Mouse (Mus musculus) heart, embryonic 10.5 days (tissue): ENCODE data around the gene Nelfe. TPM values are rescaled to one million over a fixed set of nuclear protein-coding genes. Genes with fewer than 3 reads are reported as not detected.
"Not testable (repeated sequence)": the region's sequence is repeated elsewhere in the genome, so short reads cannot be mapped to it uniquely, and the experiment has no call there.

Experiments
- DNase-seq: peaks from one replicate; pipeline ENCODE4 v3.0.0-alpha.2; 2017; ENCODE audit warnings: low spot score
- H3K27ac ChIP-seq: fragments of 300-500 bp; sonication (generic); 2 replicates; pipeline ENCODE4 v1.5.1; 2016; ENCODE audit warnings: mild to moderate bottlenecking
- H3K27me3 ChIP-seq: fragments of 300-500 bp; sonication (generic); 2 replicates; pipeline ENCODE4 v1.6.1; 2016; ENCODE audit warnings: mild to moderate bottlenecking; ENCODE audit not compliant: poor library complexity, insufficient read depth, severe bottlenecking
- H3K36me3 ChIP-seq: fragments of 300-500 bp; sonication (generic); 2 replicates; pipeline ENCODE4 v1.6.1; 2016; ENCODE audit warnings: mild to moderate bottlenecking, moderate library complexity
- H3K4me1 ChIP-seq: fragments of 300-500 bp; sonication (generic); 2 replicates; pipeline ENCODE4 v1.6.1; 2016; ENCODE audit warnings: mild to moderate bottlenecking
- H3K4me3 ChIP-seq: fragments of 300-500 bp; sonication (generic); 2 replicates; pipeline ENCODE4 v1.5.1; 2016; ENCODE audit warnings: mild to moderate bottlenecking, moderate library complexity
- H3K9me3 ChIP-seq: fragments of 300-500 bp; sonication (generic); 2 replicates; pipeline ENCODE4 v1.6.1; 2016; ENCODE audit warnings: mild to moderate bottlenecking, moderate library complexity
- WGBS: fragments of 180-500 bp; shearing (Covaris S2); methylation state at CpG from one replicate; pipeline ENCODE4 v1.1.7; 2016; 5-methylcytosine and 5-hydroxymethylcytosine counted together
- polyA plus RNA-seq: library from polyadenylated mRNA; unstranded; fragments of >200 nt; fragmentation: Nextera tagmentation; extraction: Ambion mirVana; gene quantifications from 2 replicates; pipeline ENCODE4 v1.2.1, GENCODE M21; 2016

Gene Nelfe
- polyA plus RNA-seq, result 89.6 and 104 TPM in 2 replicates

DNA sequence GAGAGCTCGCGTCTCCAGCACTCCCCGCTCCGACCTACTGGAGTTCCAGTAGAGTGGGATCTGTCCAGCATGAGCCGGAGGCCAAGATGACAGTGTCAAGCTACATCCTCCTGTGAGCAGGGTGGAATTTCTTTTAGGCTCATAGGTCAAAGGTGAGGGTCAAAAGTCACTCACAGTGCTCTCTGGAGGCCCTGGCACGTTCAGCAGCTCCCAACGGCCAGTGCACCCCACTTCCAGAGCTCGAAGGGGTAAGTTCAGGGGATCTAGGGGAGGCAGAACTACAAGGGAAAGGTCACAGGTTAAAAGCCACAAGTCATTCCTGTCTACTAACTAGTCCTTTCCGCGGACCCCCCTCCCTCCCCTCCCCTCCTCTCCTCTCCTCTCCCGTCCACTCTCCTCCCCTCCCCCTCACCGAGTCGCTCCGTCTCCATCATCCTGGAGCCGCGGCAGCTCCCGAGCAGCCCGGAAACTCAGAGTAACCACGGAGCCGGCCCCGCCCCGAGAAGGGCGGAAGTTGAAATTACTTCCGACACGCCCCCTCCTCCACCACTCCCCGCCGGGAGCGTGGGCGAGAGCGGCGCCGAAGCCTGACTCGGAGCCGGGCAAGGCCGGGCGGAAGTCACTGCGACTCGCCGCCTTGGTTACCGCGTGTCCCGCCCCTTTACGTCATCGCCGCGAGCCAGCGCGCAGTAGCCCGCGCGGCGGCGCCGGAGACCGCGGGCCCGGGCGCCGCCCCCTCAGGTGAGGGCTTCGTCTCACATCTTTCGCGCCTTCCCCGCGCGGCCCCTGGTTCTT lies at the start of gene Nelfe, which contains the start of gene Skiv2l:
Nelfe (plus strand) TSS at position 670 of the 795 bp plus-strand sequence.
Skiv2l (minus strand) TSS at position 489 of the 795 bp plus-strand sequence.
- H3K27me3 ChIP-seq, result no peaks in the 10 kb centered on the region
- H3K27ac ChIP-seq, result peak within 1 kb of the TSS; percentile 92
- peak; percentile 98 for DNase-seq
- peaks cover 63% of the 10 kb centered on the region for H3K36me3 ChIP-seq
- no peaks in the 10 kb centered on the region for H3K9me3 ChIP-seq
- H3K4me1 ChIP-seq, result peaks cover 18% of the 10 kb centered on the region
- WGBS, result under 1% methylated on average over 63 of the region's 65 CpGs
- H3K4me3 ChIP-seq, result peak within 1 kb of the TSS; percentile 96

DNA sequence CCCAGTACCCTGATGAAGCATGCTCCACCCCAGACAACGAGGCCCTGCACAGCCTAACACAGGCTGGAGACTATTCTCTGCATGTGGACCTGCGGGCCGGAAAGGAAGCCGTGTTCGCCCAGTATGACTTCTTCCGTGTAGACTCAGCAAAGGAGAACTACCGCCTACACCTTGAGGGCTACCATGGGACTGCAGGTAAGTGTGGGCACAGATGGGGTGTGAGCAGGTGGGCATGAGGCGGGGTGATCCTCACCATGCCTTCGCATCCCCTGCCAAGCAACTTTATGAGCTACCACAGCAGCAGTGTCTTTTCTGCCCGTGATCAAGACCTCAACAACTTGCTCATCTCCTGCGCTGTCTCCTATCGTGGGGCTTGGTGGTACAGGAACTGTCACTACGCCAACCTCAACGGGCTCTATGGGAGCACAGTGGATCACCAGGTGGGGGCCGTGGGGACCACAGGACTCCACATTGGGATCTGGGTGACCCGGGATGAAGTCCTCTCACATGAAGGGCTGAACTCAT lies 49.3 kb upstream of the Nelfe start:
- not testable (repeated sequence) for H3K36me3 ChIP-seq, H3K27ac ChIP-seq, H3K27me3 ChIP-seq, H3K4me3 ChIP-seq, H3K4me1 ChIP-seq, H3K9me3 ChIP-seq
- 87% methylated on average over 16 of the region's 16 CpGs for WGBS
- DNase-seq, result peak; percentile 73

GRCm38 (mm10) chr17:34802756-34803155 lies 47.4 kb upstream of the Nelfe start:
- not testable (repeated sequence) for H3K4me3 ChIP-seq, H3K4me1 ChIP-seq, H3K27ac ChIP-seq, H3K27me3 ChIP-seq, H3K9me3 ChIP-seq, H3K36me3 ChIP-seq
- 90% methylated on average over 9 of the region's 9 CpGs for WGBS
- DNase-seq, result peak; percentile 58

GRCm38 (mm10) chr17:34803367-34803766 lies 46.8 kb upstream of the Nelfe start:
- H3K27ac ChIP-seq, H3K27me3 ChIP-seq, H3K4me1 ChIP-seq, H3K4me3 ChIP-seq, H3K36me3 ChIP-seq, H3K9me3 ChIP-seq: not testable (repeated sequence)
- 88% methylated on average over 6 of the region's 6 CpGs for WGBS
- DNase-seq, result peak; percentile 22

DNA sequence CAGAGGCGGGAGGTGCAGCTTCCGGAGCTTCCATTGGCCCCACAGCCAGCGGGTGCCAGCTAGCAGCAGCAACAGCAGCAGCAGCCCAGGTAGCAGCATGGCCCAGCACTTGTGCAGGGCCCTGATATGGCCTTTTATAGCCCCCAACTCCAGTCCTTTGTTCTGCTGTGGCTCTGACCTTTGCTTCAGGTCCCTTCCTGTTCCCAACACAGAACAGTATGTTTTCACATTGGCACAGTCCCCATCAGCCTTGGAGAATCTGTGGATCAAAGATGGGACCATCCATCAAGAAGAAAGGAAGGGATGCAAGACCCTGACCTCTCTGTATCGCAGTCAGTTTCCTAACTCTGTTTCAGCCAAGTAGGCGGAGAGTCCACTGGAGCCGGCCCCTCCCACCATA lies 45.9 kb upstream of the Nelfe start, which contains the start of gene Cyp21a1:
Cyp21a1 (minus strand) TSS at position 261 of the 400 bp plus-strand sequence.
- not testable (repeated sequence) for DNase-seq, H3K4me3 ChIP-seq, H3K27me3 ChIP-seq, H3K36me3 ChIP-seq, H3K9me3 ChIP-seq, H3K27ac ChIP-seq, H3K4me1 ChIP-seq
- WGBS, result 87% methylated on average over 6 of the region's 6 CpGs

DNA sequence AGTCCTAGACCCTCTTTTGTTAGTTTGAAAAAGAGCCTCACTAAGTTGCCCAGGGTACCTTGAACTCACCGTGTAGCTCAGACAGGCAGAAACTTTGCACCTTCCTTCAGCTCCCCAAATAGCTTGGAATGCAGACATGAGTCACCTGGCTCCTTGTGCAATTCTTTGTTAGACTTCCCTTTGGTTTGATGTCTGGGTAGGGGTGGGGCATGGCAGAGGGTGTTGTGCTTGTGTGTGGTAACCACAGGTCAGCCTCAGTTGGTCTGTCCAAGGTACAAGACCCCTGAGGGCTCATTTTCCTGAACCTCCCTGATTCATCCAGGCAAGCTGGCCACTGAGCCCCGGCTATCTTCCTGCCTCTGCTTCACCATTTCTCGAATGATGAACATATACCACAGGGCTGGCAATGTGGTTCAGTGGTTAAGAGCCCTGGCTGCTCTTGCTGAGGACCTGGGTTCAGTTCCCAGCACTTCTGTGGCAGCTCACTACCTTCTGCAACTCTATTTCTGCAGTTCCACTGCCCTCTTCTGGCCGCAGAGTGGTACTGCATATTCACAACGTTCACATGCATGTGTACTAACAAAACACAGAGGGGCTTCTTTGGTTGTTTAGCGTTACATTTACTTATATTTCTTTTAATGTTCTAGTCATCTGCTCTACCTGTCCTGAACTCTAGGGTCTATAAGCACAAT lies 45.2 kb upstream of the Nelfe start:
- Histone ChIP-seq H3K4me3 (no peak overlapping the region), H3K36me3 (no peaks in the 10 kb centered on the region), H3K4me1 (no peaks in the 10 kb centered on the region), H3K9me3 (peaks cover 5% of the 10 kb centered on the region), H3K27ac (no peak overlapping the region), H3K27me3 (no peaks in the 10 kb centered on the region)
- 69% methylated on average over 6 of the region's 6 CpGs for WGBS
- DNase-seq, result peak; percentile 63

GRCm38 (mm10) chr17:34807176-34807575 lies 43.0 kb upstream of the Nelfe start:
- Histone ChIP-seq H3K27me3 (0 out of 2 replicates have a peak, but pooled peaks cover 7% of the 10 kb centered on the region), H3K9me3 (peaks cover 5% of the 10 kb centered on the region), H3K36me3 (no peaks in the 10 kb centered on the region), H3K27ac (no peak overlapping the region), H3K4me3 (no peak overlapping the region), H3K4me1 (no peaks in the 10 kb centered on the region)
- peak; percentile 51 for DNase-seq
- 66% methylated on average over 3 of the region's 3 CpGs for WGBS

GRCm38 (mm10) chr17:34808599-34809205 lies 41.5 kb upstream of the Nelfe start:
- peaks cover 5% of the 10 kb centered on the region for H3K9me3 ChIP-seq
- WGBS, result 72% methylated on average over 6 of the region's 6 CpGs

DNA sequence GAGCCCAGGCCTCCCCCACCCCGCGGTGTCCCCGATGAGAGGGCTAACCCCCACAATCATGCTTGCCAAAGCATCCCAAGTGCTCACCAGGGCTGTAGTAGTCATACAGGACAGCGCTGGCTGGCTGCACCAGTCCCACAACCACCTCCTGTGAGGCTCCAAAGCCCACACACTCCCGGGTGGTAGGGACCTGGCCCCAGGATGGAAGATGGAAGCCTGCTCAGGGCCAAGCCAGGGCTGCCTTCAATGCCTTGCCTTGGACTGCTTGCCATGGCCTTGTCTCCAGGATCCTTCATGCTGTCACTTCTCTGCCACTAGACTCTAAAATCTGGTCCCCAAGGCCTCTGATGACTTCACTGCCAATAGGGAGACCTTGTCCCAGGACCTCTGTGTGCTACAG lies 39.8 kb upstream of the Nelfe start:
- 87% methylated on average over 5 of the region's 5 CpGs for WGBS
- not testable (repeated sequence) for H3K27ac ChIP-seq, DNase-seq, H3K36me3 ChIP-seq, H3K9me3 ChIP-seq, H3K4me1 ChIP-seq, H3K4me3 ChIP-seq
- 0 out of 2 replicates have a peak, but pooled peaks cover 12% of the 10 kb centered on the region for H3K27me3 ChIP-seq

More at GRCm38 (mm10) chr17:34808599-34809205, 41.5 kb upstream of the Nelfe start:
- Histone ChIP-seq H3K4me3 (no peak overlapping the region), H3K36me3 (no peaks in the 10 kb centered on the region), H3K27ac (no peak overlapping the region), H3K4me1 (no peaks in the 10 kb centered on the region), H3K27me3 (0 out of 2 replicates have a peak, but pooled peaks cover 7% of the 10 kb centered on the region)
- DNase-seq, result peak; percentile 58

DNA sequence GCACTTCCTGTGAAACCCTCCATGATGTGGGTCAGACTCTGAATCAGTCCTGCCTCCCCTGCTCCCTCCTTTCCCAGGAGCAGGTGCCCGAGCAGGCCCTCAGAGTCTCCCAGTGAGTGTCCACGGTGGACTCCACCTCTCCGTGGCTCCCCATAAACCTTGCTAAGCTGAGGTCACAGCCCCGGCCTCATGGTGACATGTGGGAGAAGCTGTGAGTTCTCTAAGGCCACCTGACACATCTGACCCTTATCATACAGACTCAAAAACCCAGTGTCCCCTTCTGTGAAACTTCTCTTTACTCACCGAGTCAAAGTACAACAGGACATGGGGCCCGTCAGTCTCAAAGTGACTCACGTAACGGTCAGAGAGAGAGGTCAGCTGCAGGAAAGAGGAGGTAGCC lies 39.4 kb upstream of the Nelfe start:
- H3K4me3 ChIP-seq, H3K9me3 ChIP-seq, DNase-seq, H3K36me3 ChIP-seq, H3K27ac ChIP-seq, H3K4me1 ChIP-seq: not testable (repeated sequence)
- 78% methylated on average over 8 of the region's 8 CpGs for WGBS
- 0 out of 2 replicates have a peak, but pooled peaks cover 12% of the 10 kb centered on the region for H3K27me3 ChIP-seq

DNA sequence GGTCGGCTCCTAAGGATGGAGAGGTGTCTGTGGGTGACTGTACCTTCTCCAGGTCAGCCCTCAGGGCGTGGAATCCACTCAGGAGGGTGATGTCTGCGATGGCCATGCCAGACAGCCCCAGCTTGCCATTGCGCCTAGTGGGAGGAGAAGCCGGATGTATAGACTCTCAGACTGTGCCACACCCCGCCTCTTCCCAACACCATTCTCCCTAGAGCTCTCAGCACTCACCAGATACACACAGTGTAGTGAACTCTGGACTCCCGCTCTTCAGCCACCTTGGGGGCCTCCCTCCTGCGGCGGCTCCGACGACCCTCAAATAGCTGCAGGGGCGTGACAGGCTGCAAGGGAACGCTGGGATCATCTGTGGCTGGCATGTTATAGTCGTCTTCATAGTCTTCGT lies 38.9 kb upstream of the Nelfe start:
- DNase-seq, result no peak
- no peaks in the 10 kb centered on the region for H3K36me3 ChIP-seq
- 69% methylated on average over 15 of the region's 15 CpGs for WGBS
- no peak overlapping the region for H3K27ac ChIP-seq
- no peaks in the 10 kb centered on the region for H3K4me1 ChIP-seq
- no peak overlapping the region for H3K4me3 ChIP-seq
- H3K9me3 ChIP-seq, result no peaks in the 10 kb centered on the region
- H3K27me3 ChIP-seq, result 0 out of 2 replicates have a peak, but pooled peaks cover 12% of the 10 kb centered on the region

GRCm38 (mm10) chr17:34813747-34814146 lies 36.4 kb upstream of the Nelfe start:
- 0 out of 2 replicates have a peak, but pooled peaks cover 12% of the 10 kb centered on the region for H3K27me3 ChIP-seq
- not testable (repeated sequence) for H3K36me3 ChIP-seq, H3K4me3 ChIP-seq, H3K4me1 ChIP-seq, H3K9me3 ChIP-seq, DNase-seq, H3K27ac ChIP-seq
- 50% methylated on average over 12 of the region's 12 CpGs for WGBS
